Mouse (Mus musculus) embryonic fibroblast, embryonic 13.5 days (primary cell): ENCODE measurements at regions not wholly inside any gene's neighbourhood (a gene's known extent, or its start where the extent isn't known, plus 50 kb on each side); places are given as distances from the start of the nearest gene placed in this dataset.

Experiments used
- CTCF ChIP-seq: IDR thresholded peaks from 2 replicates; pipeline ENCODE4 v1.5.1; 2011; ENCODE audit warnings: mild to moderate bottlenecking, control low read depth, low read length, moderate library complexity, borderline replicate concordance; ENCODE audit not compliant: insufficient read depth
- POLR2A ChIP-seq: IDR thresholded peaks from 2 replicates; pipeline ENCODE4 v1.6.1; 2011; ENCODE audit warnings: low read depth, mild to moderate bottlenecking, control low read depth, low read length, moderate library complexity

DNA sequence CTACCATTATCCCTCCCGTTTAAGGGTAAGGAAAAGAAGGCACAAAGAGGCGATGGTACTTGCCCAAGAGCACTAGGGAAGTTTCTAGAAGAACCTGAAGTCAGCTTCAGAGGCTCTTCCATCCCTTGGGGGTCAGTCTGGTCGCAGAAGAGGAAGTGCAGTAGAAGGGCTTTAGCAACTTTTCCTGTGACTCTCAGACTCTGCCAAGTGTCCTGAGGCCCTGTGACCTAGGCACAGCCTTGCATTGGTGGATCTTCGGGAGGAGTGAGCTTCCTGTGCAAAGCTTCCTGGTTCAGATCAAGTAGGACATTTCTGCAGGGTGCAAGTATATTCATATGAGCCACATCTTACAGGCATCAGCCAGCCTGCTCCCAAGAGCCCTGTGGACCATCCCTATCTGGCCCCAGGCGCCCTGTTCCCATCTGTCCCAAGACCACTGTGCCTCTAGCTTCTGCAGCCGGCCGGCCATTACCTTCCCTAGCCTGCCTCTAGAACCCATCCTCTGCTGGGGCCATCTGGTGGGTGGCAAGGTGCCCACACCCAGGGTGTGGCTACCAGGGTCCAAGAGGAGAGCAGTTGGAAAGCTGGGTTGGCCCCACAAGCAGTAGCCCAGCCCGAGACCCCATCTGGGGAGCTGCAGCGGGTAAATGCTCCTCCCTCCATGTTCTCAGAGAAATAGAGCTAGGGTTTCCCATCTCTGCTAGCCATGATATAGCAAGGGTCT lies 72.4 kb upstream of the Lhx1 start:
- TF ChIP-seq CTCF, result no peak
- TF ChIP-seq POLR2A, result no peak
